Mouse (Mus musculus) c-Kit-positive CD71-positive TER-119-positive erythroid progenitor cells, embryonic 14.5 days (primary cell): ENCODE data around the gene Sav1.

ENCODE experiments used
- DNase-seq: peaks from one replicate; pipeline ENCODE4 v3.0.0-alpha.2; 2013; ENCODE audit warnings: low spot score

The Sav1 gene

DNA sequence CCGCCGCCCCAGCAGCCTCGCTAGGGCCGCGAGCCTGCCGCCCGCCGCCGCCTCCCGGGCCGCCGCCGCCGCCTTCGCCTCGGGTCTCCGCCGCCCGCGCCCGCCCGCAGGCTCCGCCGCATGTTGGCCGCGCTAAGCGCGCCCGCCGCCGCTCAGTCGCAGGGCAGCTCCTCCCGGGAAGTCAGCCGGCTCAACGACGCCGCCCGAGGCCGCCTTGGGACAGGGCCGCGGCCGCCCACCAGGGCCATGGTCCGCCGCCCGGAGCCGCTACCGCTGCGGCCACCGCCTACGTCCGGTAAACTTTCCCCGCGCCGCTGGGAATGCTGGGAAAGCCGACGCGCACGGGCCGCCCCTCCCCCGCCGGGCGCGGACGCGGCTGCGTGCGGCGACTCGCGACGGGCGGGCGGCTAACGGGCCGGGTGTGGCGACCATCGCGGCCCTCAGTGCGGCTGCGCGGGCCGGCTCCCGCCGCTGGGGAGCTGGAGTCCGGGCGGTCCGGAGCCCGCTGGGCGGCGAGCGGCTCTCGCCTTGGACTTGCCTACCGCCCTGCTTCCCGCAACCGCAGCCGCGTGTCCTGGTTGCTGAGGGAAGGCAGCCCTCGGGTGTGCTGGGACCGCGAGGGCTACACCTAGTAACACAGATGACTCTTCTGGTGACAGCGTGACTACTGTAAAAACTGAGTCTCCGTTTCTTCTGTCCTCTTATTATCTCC lies at the start of gene Sav1:
Gene Sav1 (minus strand): TSS at position 217 of the 712 bp plus-strand sequence.
- peak; percentile 78 for DNase-seq

DNA sequence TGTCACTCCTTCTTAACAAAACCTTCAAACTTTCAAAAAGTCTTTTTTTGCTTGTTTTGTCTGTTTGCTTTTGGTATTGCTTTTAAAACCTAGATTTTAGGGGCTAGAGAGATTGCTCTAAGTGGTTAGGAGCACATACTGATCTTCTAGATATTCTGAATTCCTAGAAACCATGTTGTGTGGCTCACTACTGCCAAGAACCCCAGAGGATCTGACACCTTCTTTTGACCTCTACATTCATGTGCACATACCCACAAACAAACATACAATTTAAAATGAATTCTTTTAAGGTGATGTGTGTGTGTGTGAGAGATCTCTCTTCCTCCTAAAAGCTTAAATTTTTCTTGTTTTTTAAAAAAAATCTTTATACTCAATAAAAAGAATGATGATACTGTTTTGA lies 39.4 kb upstream of the Sav1 start:
- DNase-seq: no peak

DNA sequence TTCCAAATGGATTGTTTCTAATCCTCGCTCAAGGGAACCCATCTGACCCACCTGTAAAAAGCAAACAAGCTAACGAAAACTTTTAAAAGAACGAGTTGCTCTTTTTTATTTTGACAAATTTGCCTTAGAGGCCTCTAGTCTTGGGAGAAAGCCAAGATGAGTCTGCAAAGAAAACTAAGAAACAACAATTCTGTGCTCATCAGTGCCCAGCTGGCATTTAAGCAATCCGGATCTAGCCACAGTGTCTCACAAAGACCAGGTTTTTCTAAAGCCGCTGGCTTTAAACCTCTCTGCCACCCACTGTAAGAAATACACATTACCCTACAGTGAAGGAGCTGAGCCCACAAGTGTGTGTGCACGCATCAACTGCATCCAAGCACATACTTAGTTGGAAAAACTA lies 38.6 kb upstream of the Sav1 start:
- DNase-seq: no peak

DNA sequence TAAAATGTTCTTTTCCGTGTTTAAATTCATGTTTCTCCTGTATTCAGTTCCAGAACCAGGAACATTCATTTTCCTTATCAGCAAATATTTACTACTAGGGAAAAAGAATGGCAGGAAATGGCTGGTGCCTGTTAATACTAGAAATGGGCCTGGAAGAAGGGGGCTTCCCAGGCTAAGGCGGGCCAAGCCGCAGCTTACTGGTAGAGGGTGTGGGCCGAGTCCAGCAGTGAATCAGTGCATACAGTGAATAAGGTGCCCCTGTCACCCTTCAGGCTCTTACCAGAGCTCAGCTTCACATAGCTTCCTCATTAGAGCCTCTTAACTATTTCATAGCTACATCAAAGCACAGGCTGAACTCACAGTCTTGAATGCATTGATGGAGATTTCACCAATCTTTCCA lies 36.8 kb upstream of the Sav1 start:
- DNase-seq: no peak

DNA sequence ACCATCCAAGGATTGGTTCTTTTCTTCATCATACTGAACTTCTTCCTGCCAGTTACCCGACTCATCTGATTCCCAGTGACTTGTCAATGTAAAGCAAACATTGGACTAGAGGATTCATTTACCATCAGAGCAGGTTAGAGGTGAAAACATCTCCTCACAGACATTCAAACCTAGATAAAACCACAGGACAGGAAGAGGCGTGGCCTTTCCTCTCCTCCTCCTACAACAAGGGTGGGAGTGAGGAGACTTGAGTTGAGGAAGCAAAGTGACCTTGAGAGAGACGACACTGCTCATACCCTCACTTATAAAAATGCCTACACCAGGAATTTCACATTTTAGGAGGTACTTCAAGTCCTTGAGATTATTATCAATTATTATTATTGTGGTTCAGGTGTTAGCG lies 31.4 kb upstream of the Sav1 start:
- DNase-seq: no peak

DNA sequence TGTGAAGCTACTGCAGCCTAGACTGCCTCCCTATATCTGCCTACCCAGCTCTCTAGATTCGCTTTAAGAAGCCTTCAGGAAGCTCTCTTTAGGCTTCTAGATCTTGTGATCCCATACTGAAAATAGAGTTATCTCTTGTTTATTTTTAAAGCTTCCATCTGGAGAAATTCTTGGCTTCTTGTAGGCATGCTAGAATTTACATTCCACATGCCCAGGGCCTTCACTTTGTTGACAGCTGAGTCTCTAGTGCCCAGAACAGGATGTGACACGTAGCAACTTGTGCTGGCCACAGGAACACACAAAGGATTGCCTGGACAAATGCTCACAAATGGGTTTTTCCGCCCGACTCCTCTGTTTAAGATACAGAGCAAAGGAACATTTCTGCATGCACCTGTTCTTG lies 29.1 kb upstream of the Sav1 start:
- DNase-seq: no peak

DNA sequence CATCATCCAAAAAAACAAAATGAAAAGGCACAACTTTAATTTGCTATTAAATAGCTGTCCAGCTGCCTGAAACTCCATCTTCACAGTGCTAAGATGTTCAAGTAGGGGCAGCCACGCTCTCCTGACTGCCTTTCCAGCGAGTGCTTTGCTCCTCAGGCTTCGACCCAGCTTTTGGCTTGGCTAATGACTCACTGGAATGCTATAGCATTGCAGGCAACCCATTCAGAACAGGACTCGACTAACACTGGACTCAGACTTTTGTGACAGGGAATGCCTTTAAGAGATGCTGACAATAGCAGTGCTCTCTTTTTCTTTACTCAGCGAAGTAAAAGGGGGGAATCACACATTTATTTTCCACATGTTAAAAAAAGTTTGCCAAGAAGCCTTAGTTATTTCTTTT lies 24.9 kb upstream of the Sav1 start:
- no peak for DNase-seq

DNA sequence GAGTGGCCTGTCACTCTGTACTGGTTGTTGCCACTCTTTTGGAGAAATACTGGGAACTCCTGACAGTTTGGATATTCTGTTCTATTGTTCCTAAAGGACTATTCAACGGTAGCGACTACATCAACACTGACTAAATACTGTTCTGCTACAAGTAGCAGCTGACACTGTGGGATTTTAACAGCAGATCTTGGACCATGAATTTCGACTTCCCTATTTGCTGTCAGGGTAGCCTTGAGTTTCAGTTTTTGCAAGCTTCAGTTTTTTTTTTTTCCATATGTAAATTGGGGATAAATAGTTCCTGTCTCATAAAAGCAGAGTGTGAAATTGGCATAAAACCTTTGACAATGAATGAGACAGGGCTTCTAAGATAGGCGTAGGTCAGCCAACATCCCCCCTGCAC lies 23.6 kb upstream of the Sav1 start:
- no peak for DNase-seq

DNA sequence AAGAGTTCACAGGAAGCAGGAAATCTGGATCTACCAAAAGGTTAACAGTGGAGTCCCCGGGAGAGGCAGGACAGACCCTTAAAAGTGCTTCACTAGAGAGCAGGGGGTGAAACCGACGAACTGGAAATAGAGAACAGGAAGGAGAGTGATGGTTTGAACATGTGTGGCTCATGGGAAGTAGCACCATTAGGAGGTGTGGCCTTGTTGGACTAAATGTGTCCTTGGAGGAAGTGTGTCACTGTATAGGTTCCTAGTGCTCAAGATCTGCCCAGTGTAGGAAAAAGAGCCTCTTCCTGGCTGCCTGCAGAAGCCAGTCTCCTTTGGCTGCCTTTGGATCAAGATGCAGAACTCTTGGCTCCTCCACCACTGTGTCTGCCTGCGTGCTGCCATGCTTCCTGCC lies 18.3 kb upstream of the Sav1 start:
- DNase-seq: no peak

DNA sequence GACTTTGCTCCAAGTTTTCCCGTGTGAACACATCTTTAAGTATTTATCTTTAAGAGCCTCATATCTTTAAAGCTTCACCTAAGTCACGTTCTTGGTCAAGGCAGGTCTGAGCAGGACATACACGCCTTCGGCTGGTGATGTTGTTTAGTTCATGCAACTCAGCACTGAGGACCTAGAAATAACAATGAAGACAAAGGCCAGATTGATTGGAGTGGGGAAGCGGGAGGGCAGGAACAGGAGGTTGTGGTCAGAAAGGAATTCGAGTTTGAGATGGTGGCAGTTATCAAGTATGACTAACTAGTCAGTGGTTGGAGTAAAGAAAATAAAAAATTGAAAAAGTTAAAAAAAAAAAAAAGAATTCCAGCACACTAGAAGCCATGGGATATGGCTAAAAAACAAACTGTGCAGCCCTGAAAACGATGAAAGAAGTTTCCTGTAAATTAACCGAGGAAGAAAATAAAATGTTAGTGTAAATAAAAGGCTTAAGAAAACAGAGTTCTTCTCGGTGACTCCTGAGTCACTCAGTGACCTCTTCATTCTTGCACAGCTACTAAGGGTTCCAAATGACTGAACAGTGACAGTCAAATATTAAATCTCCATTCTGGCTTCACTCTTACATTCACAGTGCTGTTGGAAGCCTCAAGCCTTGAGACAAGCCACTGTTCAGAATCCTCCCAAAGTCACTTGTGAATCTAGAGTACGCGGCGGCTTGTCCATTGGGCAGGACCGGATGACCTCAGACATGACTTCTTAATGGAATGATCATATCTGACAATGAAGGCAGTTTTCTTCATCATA lies 11.6 kb upstream of the Sav1 start:
- DNase-seq: no peak

DNA sequence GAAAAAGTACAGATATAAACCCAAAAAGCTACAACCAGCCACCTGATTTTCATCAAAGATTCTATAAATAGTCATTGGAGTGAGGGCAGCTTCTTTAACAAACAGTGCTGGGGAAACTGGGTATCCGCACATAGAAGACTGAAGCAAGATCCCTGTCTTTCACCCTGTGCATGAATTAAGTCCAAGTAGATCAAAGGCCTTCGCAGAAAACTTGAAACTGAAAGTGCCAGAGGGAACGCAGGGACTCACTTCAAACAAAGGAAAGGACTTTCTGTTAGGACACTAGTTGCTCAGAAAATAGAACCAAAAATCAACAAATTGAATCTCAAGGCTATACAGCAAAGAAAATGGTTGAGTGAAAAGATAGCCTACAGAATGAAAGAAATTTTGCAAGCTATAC lies 8.6 kb upstream of the Sav1 start:
- DNase-seq: no peak

DNA sequence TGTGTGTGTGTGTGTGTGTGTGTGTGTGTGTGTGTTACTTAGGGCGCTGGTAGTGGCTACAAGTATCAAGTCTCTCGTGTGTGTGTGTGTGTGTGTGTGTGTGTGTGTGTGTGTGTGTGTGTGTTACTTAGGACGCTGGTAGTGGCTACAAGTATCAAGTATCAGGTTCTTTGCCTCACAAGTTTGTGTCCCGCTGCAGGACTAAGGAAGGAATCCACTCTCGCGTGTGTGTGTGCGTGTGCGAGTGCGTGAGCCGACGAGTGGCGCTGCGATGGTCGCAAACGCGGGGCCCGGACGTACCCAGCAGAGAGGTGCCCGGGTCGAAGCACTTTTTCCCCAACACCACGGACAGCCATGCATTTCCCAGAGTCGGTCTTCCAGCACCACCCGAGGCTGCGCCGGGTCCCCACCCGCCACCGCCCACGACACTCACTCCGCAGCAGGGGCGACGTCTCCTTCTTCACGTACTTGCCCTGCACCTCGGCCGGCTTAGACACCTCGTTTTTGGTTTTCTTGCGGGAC lies 500 bp downstream of the Sav1 start:
- peak; percentile 35 for DNase-seq

DNA sequence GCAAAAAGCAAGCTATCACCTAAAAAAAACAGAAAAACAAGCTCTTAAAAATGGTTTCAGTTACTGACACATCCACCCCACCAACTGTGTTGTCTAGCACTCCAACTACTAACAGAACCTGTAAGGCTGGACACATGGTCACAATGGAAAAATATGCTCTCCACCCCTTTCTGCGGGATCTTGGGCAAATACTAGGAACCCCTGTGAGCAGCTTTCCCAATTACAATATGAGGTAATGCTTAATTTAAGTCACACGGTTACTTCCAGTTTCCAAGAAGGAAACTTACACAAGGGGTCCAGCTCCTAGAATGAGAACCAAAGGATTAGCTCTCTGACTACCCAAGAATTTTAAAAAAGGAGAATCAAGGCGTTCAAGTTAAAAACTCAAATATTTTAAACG lies 1.3 kb downstream of the Sav1 start:
- DNase-seq: no peak

DNA sequence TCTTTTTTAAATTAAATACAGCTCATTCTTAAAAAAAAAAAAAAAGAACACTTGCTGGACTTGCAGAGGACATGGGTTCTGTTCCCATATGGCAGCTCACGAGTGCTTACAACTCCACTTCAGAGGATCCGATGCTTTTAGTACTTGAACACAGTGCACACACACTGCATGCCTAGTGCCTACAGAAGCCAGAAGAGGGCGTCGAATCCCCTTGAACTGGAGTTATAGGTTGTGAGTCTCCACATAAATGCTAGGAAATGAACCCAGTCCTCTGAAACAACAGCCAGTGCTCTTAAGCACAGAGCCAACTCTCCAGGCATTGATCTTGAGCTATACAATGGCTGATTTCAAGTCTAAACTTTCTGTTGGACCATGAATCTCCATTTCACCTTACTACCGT lies 3.9 kb downstream of the Sav1 start:
- DNase-seq: peak; percentile 30

DNA sequence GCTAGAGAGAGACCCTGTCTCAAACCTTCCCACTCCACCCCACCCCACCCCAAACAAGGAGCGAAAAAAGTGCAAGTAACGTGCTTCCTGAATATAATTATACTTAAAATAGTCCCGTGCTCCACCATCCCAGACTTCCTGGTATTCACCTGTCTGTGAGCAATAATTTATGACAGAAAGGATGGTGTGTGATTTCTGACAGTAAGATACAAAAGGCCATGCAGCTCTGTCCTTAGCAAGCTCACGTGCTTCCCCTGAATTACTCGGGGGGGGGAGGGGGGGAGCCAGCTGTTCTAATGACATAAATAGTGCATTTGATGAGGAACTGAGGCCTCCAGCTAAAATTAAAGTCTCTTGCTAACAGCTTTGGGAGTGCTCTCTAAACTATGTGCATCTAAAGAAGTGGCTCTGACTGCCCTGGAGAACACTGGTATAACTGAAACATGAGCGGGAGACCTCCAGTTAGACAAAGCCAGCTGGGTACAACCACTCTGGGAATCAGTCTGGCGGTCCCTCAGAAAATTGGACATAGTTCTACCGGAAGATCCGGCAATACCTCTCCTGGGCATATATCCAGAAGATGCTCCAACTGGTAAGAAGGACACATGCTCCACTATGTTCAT lies 9.3 kb downstream of the Sav1 start:
- DNase-seq: no peak

DNA sequence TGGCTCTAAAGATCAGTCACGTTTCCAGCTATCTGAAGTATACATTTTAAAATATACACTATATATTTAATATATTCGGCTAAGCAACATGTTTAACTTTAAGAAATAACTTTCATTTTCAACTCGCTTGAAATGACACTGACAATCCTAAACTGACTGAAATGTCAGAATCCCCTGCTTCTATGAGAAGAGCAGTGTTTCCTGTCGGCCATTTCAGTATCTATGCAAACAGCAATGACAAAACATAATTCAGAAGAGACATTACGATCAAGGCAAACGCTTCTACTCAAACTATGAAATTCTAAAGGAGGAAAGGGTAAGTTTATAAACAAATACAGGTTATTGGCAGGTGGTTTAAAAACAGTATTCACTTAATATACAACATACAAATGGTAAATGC lies 10.1 kb downstream of the Sav1 start:
- no peak for DNase-seq

DNA sequence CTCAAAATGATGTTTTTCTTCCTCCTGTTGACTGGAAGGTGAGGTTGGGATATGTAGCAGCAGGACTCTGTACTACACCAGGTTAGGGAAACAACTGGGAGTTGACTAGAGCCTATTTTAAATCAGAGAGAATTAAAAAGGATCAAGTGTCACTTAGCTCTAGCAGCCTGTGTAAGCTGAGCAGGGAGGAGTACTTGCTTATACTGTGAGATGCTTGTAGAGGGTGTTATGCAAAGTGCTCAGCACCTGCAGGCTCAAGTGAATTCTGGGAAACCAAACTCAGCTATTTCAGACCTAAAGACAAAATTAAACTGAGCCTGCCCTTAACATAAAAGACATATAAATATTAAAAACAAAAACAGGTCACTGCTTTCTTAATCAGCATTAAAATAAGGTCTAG lies 13.1 kb downstream of the Sav1 start:
- no peak for DNase-seq

DNA sequence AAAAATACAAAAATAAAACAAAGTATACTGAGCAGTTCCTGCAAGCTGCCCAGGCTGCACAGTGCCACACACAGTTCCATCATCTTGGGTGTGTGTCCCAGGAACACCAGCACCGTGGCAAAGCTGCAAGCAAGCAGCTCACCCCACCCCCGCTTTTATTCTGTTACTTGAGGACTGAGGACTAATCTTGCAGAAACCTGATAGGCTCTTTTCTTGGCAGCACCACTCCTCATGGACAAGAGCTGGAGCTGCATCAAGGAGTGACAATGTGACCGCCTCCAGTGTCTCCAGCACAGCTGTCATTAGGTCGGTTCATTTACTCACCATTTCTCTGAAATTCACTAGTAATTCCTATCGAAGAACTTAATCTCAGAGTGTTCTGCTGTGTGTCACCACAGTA lies 18.6 kb downstream of the Sav1 start:
- no peak for DNase-seq

DNA sequence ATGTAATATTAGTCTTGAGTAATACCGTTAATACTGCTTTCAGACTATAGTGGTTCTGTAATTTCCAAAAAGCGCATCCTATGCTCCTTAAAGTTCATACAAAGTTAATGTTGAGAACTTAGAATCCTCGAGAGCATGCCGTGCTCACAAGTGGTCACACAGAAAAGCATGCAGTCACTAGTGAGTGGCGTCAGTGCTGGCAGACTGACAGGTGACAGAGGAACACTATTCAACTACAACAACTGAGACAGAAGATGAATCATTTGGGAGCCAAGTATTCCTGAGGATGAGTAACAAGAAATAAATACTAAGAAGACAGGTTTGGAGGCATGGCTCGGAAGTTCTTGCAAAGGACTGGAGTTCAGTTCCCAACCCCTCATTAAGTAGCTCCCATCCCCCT lies 19.7 kb downstream of the Sav1 start:
- no peak for DNase-seq

DNA sequence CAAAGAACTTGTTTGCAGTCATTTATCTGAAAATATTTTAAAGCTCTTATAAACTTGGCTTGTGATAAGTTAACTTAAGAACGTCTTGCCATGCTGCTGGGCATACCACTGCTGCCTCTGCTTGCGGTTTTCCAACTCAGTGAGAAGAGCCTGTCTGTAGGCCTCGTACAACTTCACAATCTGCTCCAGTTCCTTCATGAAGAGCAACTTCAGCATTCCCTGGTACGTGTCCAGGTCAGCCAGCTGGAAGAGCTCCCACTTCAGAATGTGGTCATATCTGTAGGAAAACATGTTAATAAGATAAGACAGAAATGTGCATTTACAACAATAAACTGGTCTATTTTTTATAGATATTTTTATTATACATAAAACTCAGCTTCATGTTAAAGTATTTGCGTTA lies 20.7 kb downstream of the Sav1 start:
- DNase-seq: no peak

DNA sequence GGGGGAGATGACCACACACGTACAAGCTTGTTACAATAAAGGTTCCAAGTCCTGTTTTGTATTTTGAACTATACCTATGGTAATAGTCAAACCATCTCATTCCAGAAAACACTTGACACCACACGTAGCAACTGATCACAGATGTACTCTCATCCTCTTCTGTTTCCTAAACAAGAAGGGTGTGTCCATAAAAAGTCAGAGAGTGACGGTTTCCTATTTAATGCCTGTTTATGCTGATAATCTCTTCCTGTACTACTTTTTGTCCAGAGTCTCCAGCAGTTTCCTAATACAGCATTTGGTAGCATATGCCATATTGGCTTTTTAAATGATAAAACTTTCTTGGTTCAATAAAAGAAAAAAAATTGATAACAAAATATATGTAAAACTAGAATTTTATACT lies 21.2 kb downstream of the Sav1 start:
- no peak for DNase-seq

DNA sequence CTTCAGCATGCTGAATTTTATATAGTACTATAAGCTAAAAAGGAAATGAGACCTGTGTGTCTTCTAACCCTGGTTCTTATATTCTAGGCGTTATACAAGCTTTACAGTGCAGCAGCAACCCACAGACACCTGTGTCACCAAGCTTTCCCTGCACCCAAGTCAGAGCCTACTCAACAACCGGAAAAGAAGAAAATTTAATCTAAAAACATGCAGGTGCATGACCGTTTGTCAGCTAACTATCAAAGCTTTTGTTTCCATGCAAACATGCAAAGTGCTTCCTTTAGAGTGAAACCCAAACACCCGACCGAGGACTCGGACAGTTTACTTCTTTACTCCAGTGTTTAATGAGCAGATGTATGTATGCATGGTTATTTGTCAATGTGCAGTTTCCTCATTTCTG lies 23.7 kb downstream of the Sav1 start:
- no peak for DNase-seq

DNA sequence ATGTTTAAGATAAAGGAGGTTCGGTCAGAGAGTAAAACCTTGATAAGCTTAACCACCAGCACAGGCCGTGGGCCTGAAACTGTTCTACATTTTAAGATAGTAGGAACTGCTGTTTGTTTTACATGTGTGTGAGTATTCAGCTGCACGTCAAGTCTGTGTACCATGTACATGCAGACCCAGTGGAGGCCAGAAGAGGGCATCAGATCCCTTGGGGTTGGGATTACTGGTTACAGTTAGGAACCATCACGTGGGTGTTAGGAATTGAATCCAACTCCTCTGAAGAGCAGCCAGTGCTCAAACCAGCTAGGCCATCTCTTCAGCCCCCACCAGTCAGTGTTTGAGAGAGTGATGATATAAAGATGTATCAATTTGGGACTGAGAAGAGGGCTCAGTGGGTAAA lies 24.3 kb downstream of the Sav1 start:
- peak; percentile 42 for DNase-seq
